Mouse (Mus musculus) WW6 (cell line): ENCODE data around the gene Xntrpc.
A peak's percentile ranks its signal among the peaks of the same experiment; 100 is the strongest.
"Not testable (repeated sequence)": the region's sequence is repeated elsewhere in the genome, so short reads cannot be mapped to it uniquely, and the experiment has no call there.

ENCODE experiments used
- DNase-seq: peaks from one replicate; pipeline ENCODE4 v3.0.0-alpha.2; 2013; ENCODE audit warnings: low read depth, low spot score

Xntrpc gene

DNA sequence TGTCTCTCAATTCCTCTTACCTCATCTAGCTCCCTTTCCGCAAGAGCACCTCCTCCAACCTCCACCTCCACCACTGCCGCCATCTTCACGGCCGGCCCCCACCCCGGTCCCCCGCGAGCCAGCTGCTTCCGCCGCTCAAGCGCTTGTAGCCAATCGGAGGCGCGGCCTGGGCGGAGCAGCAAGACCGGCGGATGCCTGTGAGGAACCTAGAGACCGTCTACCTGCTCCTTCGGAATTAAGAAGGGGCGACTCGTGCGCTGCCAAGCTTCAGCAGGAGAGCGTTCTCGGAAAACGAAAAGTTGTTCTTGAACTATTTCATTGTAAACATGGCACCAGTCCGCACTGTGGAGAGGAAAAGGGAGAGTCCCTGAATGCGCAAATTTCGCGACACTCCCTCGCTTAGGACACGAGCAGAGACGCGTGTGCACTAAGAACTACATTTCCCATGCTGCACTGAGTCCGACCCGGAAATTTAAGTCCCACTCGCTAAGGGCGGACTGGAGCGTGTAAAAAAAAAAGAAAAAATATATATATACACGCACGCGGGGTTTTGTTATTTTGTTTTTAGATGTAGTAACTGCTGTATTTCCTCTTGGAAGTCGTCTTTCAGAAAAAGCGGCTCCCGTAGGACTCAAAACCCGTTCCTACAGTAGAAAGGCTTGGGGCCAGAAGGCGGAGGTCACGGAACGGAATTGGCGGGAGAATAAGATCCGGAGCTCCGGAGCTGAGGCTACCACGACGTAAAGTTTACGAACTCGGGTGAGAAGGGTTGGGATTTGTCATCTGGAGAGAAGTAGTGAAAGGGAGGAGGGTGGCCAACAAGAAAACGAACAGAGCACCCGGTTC, at the start of gene Xntrpc, which contains the start of the genes Rnf121 and Xndc1:
Gene Xntrpc (plus strand): TSS at position 668 of the 846 bp plus-strand sequence.
Gene Rnf121 (minus strand): TSS at position 424 of the 846 bp plus-strand sequence.
Gene Xndc1 (plus strand): TSS at position 466 of the 846 bp plus-strand sequence.
- peak; percentile 70 for DNase-seq

DNA sequence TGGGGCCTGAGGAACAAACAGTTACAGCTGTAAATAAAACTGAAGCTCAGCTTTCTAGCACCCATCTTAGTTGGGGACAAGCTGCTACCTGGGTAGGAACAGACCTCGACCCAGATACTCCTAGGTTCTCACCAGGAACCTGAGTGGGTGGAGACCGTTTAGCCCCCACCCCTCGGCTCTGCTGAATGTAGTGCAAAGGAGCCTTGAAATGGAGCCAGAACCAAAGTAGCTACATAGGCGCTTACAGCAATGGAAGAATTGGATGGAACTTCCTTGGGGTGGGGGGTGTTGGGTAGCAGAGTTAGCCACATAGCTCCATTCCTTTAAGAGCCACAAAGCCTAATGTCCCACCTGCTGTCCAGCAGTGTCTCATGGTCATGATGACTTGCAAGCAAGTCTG, 48.6 kb upstream of the Xntrpc start:
- no peak for DNase-seq

DNA sequence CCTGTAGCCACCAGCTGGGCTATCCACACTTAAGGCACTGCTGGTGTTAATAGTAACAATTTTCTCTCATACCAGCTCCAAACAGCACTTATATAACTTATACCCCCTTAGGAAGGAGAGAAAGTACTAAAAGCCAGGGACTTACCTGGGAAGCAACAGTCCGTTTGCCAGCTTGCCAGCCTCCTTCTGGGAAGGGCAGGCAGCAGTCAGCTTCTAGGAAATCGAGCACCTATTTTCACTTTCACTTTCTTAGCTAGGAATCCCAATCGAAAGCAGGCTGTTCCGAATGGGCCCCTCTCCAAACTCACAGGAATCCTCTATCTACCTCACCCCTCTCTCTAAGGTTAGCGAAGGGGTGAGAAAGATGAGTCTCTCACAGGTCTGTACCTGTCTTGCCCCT, 48.1 kb upstream of the Xntrpc start:
- DNase-seq = no peak

DNA sequence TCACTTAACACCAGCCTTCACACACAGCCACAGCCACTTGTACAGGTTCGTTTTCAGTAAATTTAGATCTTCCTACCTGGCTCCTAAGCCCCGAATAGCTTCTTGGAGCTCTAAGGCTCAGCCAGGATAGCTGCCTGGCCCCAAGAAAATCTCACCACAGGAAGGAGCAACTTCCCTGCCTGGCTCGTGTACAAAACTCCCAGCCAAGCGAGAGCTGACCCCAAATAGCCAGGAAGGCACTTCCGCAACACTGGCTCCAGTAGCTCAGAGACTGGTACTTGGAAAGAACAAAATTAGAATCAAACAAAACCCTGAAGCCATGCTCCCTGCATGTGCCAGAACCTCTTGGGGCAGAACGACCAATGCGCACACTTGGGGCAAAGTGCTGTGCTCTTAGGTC, 47.5 kb upstream of the Xntrpc start:
- DNase-seq = no peak

DNA sequence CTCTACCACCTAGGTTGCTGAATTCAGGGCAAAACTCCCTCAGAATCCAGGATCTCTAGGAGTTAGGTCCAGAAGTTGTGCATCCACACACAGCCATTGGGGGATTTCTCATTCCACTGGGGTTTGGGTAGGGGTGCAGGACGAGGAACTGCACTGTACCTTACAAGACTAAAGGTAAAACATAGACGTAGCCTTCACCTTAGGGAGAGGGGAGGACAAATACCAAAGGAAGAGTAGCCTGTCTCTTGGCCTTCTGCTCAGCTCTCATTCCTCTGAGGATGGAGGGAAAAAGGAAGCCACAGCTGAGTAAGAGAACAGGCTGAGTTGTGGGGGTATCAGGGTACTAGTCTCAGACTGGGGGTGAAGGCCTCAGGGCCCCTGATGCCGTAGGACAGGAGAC, 46.9 kb upstream of the Xntrpc start, which contains the start of gene Il18bp:
Gene Il18bp (minus strand): TSS at position 101 of the 400 bp plus-strand sequence.
- no peak for DNase-seq

DNA sequence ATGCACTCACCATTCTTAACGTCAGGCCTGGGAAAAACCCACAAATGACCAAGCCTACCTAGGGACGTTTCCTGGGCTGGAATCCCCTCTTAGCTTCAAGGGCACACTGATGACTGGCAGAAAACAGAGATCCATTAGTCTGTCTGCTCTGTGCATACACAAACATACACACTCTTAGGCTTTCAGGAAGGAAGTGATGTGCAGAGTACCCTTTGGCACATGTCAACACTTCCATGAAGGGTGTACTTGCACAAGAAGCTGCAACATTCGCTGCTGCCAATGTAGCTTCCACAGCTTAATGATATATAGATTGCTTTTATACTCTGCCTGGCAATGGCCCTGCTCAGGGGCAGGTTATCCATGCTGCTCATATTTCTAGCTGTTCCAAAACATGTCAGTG, 46.2 kb upstream of the Xntrpc start:
- DNase-seq = no peak

DNA sequence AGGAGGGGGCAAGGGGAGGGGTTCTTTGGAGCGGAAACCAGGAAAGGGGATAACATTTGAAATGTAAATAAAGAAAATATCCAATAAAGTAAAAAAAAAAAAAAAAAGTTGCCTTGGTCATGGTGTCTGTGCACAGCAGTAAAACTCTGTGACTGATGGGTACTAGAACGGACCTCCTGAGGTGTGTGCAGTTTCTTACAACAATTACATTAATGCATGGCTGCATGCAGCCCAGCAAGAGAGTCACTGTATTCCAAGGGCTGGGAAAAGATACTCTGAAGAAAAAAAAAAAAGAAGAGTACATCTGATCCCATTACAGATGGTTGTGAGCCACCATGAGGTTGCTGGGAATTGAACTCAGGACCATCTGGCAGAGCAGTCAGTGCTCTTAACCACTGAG, 44.6 kb upstream of the Xntrpc start:
- not testable (repeated sequence) for DNase-seq

DNA sequence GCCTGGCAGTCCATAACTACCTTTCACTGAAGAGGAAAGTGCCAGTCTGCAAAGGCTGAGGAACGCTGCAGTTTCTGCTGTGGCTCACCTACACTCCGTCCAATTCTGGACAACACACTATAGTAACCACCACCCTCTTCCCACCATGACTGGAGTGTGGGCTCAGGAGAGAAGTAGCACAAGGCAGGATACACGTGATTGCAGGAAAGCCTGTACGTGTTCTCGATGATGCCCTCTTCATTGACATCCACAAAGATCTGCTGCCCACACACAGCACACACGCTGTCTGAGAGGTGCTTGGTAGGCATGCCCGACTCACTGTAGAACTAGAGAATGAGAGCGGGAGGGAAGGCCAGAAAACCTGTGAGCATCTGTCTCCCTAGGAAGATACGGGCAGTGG, 41.7 kb upstream of the Xntrpc start:
- DNase-seq = no peak

DNA sequence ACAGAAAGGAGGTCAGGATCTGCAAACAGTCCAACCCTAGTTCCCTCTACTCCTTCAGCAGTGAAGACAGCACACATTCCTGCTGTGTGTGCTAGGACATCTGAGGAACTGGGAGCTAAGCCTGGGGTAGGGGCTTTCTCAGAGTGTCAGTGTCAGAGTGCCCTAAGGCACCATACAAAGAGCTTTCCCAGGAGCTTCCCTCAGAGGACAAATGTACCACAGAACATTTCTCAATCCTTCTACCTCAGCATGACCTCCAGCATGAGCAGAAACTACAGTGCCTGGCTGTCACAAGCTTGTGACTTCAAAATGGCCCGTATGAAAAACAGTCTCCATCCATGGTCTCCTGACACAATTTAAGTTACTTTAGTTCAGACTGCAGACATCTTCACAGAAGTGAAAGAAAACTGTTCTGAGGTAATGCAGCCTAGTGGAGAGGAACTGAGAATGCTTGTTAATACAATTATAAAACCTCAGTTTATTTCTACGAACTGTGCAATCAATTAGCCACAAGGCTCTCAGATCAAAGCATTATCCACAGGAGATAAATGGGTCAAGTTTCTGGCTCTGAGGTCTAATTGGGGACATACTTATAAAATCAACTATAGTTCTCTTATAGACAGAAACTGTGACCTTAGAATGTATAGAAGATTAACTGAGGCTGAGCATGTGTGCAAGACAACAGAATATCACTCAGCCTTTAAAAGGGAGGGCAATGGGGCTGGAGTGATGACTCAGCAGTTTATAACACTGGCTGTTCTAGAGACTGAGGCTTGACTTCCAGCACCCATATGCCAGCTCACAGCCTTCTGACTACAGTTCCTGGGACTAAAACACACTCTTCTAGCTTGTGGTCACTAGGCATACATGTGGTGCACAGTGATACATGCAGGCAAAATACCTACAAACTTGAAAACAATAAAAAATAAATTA, 40.1 kb upstream of the Xntrpc start:
- no peak for DNase-seq

DNA sequence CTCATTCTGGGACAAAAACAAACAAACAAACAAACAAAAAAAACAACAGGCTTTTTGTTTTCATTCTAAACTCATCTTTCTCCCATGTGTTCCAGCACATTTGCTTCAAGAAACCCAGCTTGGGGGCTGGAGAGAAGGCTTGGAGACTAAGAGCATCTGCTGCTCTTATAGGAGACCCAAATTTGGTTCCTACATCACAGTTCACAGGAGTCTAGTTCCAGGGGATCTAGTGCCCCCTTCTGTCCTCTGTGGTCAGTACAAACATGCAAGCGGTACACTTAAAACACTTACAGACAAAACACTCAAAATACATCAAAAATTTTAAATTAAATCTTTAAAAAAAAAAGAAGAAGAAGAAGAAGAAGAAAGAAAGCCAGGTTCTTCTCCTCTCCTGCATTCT, 30.6 kb upstream of the Xntrpc start:
- no peak for DNase-seq

DNA sequence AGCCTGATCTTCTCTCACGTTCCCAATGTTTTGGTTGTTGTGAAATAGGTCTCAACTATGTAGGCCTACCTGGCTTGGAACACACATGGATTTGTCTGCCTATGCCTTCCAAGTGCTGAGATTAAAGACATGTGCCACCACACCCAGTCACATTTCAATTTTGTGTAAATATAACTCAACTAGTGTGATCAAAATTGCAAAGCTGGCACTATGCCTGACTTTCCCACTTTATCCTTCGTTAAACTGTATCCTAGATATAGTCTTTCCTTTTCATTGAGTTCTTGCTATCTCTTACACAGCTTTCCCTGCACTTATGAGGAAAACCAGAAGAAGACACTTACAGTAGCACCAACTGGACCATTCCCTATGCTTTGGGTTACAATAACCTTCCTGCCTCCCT, 30.0 kb upstream of the Xntrpc start:
- no peak for DNase-seq

DNA sequence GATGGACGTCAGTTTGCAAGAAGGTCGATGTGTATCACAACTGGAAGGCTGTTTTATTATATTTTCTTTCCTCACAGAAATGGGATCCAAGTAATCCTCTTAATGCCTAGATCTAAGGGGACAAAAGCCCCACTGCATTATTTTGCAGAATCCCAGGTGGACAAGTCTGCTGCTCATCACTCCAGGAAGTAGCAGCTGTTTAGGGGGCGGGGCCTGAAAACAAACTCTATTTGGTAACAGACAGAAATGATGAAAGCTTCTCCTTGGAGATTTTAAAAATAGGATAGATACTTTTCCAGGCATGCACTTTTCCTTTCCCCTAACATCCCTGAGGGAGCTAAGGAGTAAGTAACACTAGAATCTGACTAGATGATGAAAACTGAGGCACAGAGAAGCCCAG, 28.2 kb upstream of the Xntrpc start:
- DNase-seq = no peak

DNA sequence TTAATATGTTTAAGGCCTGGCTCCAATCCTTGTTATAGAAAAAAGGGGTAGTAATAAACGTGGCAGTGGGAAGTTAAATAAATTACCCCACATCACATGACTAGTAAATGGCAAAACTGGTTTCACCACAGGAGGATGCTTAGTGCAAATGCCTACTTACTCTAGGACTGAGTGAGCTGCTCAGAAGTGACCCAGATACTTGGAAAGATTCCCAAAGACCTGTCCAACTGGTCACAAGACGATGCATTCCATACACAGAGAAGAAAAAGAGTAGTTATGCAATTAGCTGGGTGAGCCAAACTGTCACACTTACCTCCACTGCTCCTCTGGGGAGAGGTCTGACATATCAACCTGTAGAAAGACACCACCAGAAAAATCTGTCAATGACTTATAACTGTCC, 23.2 kb upstream of the Xntrpc start:
- no peak for DNase-seq

DNA sequence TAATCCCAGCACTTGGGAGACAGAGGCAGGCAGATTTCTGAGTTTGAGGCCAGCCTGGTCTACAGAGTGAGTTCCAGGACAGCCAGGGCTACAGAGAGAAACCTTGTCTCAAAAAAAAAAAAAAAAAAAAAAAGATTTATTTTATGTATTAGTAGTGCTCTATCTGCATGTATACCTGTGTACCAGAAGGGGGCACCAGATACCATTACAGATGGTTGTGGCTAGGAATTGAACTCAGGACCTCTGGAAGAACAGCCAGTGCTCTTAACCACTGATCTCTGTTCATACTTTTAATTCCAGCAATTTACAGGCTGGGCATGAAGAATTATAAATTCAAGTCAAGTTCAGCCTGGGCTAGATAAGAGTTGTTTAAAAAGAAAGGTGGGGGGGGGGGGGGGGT, 17.0 kb upstream of the Xntrpc start:
- not testable (repeated sequence) for DNase-seq

DNA sequence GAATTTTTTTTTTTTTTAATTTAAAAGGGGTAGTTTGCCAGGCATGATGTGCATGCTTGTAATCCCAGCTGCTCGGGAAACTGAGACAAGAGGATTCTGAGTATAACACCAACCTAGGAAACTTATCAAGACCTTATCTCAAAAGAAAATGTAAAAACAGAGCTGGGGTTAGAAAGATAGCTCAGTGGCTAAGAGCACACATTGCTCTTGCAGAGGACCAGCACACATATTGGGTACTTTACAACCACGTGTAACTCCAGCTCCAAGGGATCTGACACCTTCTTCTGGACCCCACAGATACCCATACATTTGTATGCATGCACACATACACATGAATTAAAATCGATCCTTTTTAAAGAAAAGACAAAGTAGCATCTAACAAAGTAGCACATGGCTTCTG, 4.2 kb upstream of the Xntrpc start:
- DNase-seq = no peak

DNA sequence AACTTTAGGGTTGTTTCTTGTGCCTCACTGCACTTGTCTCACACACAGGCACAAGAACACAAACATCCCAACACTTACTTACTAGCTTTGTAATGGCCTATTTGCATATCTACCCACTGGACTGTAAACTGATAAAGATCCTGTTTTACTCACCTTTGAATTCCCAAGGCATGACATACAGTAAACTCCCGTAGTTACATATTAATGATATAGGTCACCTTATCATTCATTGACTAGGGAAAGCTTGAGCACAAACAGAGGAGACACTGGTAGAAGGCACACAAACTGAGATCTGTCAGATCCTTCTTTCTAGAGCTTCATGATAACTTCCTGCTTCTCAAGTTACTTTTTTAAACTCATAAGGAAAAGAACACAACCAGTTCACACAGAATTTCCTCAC, 3.3 kb upstream of the Xntrpc start:
- no peak for DNase-seq

DNA sequence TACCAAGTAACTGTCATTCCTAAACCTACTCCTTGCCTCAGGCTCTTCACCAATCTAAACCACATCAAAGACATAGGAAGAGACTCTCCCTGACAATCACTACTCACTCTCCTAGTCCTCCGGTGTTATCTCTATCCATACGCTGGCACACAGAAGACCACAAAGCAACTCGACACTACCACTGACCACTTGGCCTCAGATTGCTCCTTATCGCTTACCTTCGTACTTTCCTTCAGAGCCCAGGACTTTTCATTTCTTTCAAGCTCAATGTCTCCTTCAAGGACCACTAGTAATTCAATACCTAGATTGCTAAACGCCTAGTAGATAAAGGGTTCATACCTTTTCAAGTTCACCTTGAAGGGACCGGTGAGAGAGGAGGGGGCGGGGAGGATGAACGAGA, 1.6 kb upstream of the Xntrpc start:
- no peak for DNase-seq

DNA sequence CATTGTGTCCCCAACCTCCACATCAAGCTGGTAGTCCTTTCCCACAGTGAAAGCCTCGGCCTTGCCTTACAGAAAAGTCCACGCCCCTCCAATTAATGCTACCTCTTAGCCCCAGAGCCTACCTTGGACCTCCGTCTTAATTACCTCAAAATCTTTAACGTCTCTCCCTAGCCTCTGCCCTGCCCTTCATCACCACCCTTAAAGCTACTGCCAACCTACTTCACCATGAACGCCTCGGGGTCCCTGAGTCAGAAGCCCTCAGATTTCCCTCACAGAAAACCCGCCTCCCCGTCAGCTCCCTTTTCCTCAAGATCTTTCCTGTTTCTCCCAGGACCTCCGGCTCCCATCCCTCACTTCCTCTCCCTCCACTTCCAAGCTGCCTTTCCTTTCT, 863 bp upstream of the Xntrpc start:
- DNase-seq = no peak

DNA sequence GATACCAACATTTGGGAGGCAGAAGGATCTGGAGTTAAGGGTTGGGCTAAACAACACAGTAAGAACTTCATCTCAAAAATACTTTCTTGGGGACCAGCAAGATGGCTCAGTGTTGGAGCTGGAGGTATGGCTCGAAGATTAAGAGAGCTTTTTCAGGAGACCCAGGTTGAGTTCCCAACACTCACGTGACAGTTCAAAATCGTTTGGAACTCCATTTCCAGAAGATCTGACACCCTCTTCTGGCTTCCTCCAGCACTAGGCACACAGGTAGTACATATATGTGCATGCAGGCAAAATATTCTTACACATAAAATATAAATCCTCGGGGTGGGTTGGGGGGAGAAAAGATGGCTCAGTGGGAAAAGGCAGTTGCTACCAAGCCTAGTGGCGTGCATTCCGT, 850 bp downstream of the Xntrpc start:
- DNase-seq = no peak

DNA sequence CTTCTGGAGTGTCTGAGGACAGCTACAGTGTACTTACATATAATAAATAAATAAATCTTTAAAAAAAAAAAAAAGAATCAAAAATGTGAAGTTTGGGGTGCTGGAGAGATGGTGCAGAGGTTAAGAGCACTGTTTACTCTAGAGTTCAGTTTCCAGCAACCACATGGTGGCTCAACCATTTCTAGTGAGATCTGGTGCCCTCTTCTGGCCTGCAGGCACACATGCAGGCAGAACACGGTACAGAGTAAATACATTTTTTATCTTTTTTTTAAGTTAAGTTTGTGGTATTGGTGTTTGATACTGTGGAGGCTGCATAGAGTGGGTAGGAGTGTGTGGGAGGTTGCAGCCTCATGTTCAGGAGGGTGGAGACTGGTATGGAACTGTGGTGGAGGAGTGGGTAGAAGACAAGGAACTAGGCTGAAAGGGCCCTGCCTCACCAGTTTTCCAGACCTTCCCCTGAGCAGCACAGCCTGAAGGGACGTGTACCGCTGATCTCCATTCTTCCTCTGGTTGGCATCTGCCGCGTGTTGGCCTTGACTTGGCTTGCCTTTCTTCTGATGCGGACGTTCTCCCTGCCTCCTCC, 11.3 kb downstream of the Xntrpc start:
- no peak for DNase-seq

DNA sequence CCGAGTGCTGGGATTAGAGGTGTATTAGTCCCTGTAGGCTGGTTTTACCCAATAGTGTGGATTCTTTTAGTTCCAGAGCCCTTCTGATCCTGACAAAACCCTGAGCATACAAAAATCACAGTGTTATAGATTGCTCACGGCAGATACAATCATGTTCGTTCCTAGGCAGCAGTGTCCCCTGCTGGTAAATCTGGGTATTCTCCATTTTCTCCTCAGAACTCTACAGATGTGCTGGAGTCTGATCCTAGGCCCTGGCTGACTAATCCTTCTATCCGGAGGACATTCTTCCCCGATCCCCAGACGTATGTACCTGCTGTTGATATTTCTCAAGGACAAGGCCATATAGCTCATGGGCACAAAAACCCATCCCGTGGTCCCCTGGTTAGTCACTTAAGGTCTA, 13.0 kb downstream of the Xntrpc start:
- no peak for DNase-seq

DNA sequence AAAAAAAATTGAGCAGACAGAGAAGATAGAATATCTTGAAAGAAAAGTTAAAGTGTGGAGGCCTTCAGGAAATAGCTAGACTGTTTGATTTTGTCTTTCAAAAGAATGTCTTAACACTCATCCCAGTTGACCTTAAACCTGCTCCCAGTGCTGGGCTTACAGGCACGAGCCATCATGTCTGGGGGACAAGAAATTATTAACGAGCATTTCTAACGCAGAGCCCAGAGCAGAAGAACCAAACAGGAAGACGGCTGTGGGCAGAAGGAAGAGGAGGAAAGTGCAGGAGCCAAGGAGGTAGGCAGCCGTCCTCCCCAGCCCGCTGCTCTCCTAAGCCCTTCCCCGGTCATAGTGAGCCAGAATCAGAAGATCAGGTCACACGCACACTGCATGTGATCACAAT, 14.8 kb downstream of the Xntrpc start:
- DNase-seq = no peak
